Mouse (Mus musculus) CH12.LX (cell line): ENCODE data around the gene Polr3gl. TPM values are rescaled to one million over a fixed set of nuclear protein-coding genes. Genes with fewer than 3 reads are reported as not detected.

Experiments
- DNase-seq: peaks from one replicate; pipeline ENCODE4 v3.0.0-alpha.2; 2013; ENCODE audit errors: extremely low read depth
- H3K27ac ChIP-seq: 2 replicates; pipeline ENCODE4 v1.5.1; 2012; ENCODE audit warnings: low read depth, mild to moderate bottlenecking, control low read depth, moderate library complexity; ENCODE audit not compliant: insufficient read depth
- H3K27me3 ChIP-seq: replicated peaks from 2 replicates; pipeline ENCODE3; 2012; ENCODE audit warnings: inconsistent platforms
- H3K36me3 ChIP-seq, 2 experiments: replicated peaks in 1 of 2; 2 replicates each; pipeline versions ENCODE3 to v1.6.1; 2012; ENCODE audit warnings: inconsistent platforms in 1 of 2, low read length in 1 of 2, mild to moderate bottlenecking in 1 of 2, mixed read lengths in 1 of 2, moderate library complexity in 1 of 2; ENCODE audit not compliant: control insufficient read depth in 1 of 2, insufficient read depth in 1 of 2
- H3K4me1 ChIP-seq, 2 experiments: 2 replicates each; pipeline ENCODE4 v1.6.1; 2012; ENCODE audit warnings: inconsistent platforms in 1 of 2, moderate library complexity in 1 of 2; ENCODE audit not compliant: insufficient read depth in 2 of 2, control insufficient read depth in 1 of 2
- H3K4me2 ChIP-seq: 2 replicates; pipeline ENCODE4 v1.6.1; 2012; ENCODE audit warnings: low read depth, mild to moderate bottlenecking, control low read depth; ENCODE audit not compliant: poor library complexity, insufficient read depth, severe bottlenecking
- H3K4me3 ChIP-seq, 3 experiments: fragments of 150-350 bp in 1 of 3; sonication (generic) in 1 of 3; replicated peaks in 1 of 3; 2 replicates each; pipeline versions ENCODE3 to v1.5.1; 2011 to 2012; ENCODE audit warnings: low read depth in 2 of 3, low read length in 2 of 3, mild to moderate bottlenecking in 2 of 3, moderate library complexity in 2 of 3, control low read depth in 1 of 3, improper control_type of control experiment in 1 of 3, inconsistent platforms in 1 of 3, mixed read lengths in 1 of 3; ENCODE audit not compliant: poor library complexity in 1 of 3
- H3K79me2 ChIP-seq: replicated peaks from 2 replicates; pipeline ENCODE4 v1.6.1; 2012; ENCODE audit warnings: mild to moderate bottlenecking, moderate library complexity; ENCODE audit not compliant: control insufficient read depth, poor library complexity, insufficient read depth, severe bottlenecking; ENCODE audit errors: extremely low read depth
- H3K9ac ChIP-seq: 2 replicates; pipeline ENCODE4 v1.6.1; 2012; ENCODE audit warnings: low read depth, mild to moderate bottlenecking, control low read depth, moderate library complexity; ENCODE audit not compliant: insufficient read depth
- H3K9me3 ChIP-seq: replicated peaks from 2 replicates; pipeline ENCODE3; 2012; ENCODE audit warnings: low read length, inconsistent platforms, mixed read lengths
- CHD2 ChIP-seq: IDR thresholded peaks from 2 replicates; pipeline ENCODE4 v1.6.1; 2011; ENCODE audit warnings: low read length, improper control_type of control experiment
- E2F4 ChIP-seq: IDR thresholded peaks from 2 replicates; pipeline ENCODE4 v1.6.1; 2011; ENCODE audit warnings: low read depth, low read length, improper control_type of control experiment; ENCODE audit not compliant: insufficient replicate concordance
- EP300 ChIP-seq: IDR thresholded peaks from 2 replicates; pipeline ENCODE4 v1.6.1; 2011; ENCODE audit warnings: low read length, improper control_type of control experiment
- ETS1 ChIP-seq: conservative IDR thresholded peaks from 2 replicates; pipeline ENCODE4 v1.6.1; 2012; ENCODE audit warnings: low read depth, mild to moderate bottlenecking, inconsistent platforms, low read length, improper control_type of control experiment, moderate library complexity
- GABPA ChIP-seq: IDR thresholded peaks from 2 replicates; pipeline ENCODE4 v1.6.1; 2012; ENCODE audit warnings: low read depth, low read length, improper control_type of control experiment, inconsistent platforms; ENCODE audit not compliant: insufficient replicate concordance
- IRF4 ChIP-seq: IDR thresholded peaks from 2 replicates; pipeline ENCODE4 v1.6.1; 2014; ENCODE audit warnings: low read depth, mild to moderate bottlenecking, inconsistent platforms, low read length, improper control_type of control experiment
- KAT2A ChIP-seq: IDR thresholded peaks from 2 replicates; pipeline ENCODE4 v1.6.1; 2012; ENCODE audit warnings: low read length, improper control_type of control experiment, inconsistent platforms; ENCODE audit not compliant: insufficient replicate concordance
- MAZ ChIP-seq: IDR thresholded peaks from 2 replicates; pipeline ENCODE4 v1.6.1; 2012; ENCODE audit warnings: low read depth, mild to moderate bottlenecking, inconsistent platforms, low read length, improper control_type of control experiment, moderate library complexity
- MEF2A ChIP-seq: IDR thresholded peaks from 2 replicates; pipeline ENCODE4 v1.6.1; 2014; ENCODE audit warnings: low read depth, mild to moderate bottlenecking, inconsistent platforms, low read length, improper control_type of control experiment, borderline replicate concordance
- MXI1 ChIP-seq: IDR thresholded peaks from 2 replicates; pipeline ENCODE4 v1.6.1; 2011; ENCODE audit warnings: mild to moderate bottlenecking, low read depth, low read length, improper control_type of control experiment
- MYC ChIP-seq: IDR thresholded peaks from 2 replicates; pipeline ENCODE4 v1.6.1; 2011; ENCODE audit warnings: low read depth, mild to moderate bottlenecking, improper control_type of control experiment, low read length
- NELFE ChIP-seq: IDR thresholded peaks from 2 replicates; pipeline ENCODE4 v1.6.1; 2011; ENCODE audit warnings: low read depth, low read length, improper control_type of control experiment
- PAX5 ChIP-seq: IDR thresholded peaks from 2 replicates; pipeline ENCODE4 v1.6.1; 2012; ENCODE audit warnings: low read length, inconsistent platforms, mixed read lengths
- POLR2A ChIP-seq: IDR thresholded peaks from 2 replicates; pipeline ENCODE4 v1.6.1; 2011; ENCODE audit warnings: low read depth, mild to moderate bottlenecking, improper control_type of control experiment, low read length
- SIN3A ChIP-seq: IDR thresholded peaks from 2 replicates; pipeline ENCODE4 v1.6.1; 2012; ENCODE audit warnings: low read length, improper control_type of control experiment, inconsistent platforms
- TCF12 ChIP-seq: IDR thresholded peaks from 2 replicates; pipeline ENCODE4 v1.6.1; 2014; ENCODE audit warnings: low read depth, mild to moderate bottlenecking, inconsistent platforms, low read length, improper control_type of control experiment
- UBTF ChIP-seq: IDR thresholded peaks from 2 replicates; pipeline ENCODE4 v1.6.1; 2012; ENCODE audit warnings: low read depth, mild to moderate bottlenecking, inconsistent platforms, low read length, improper control_type of control experiment, moderate library complexity
- ZKSCAN1 ChIP-seq: IDR thresholded peaks from 2 replicates; pipeline ENCODE4 v1.6.1; 2012; ENCODE audit warnings: low read depth, inconsistent platforms, low read length, improper control_type of control experiment, borderline replicate concordance
- ZNF384 ChIP-seq: IDR thresholded peaks from 2 replicates; pipeline ENCODE4 v1.6.1; 2012; ENCODE audit warnings: low read depth, low read length, improper control_type of control experiment, inconsistent platforms
- dilution Hi-C: fragments of 300-500 bp; cut with MboI; formaldehyde crosslinking; loops from 2 replicates; pipeline ENCODE4 v1.14.3; 2020; ENCODE audit warnings: low sequenced_read_pairs; ENCODE audit not compliant: extremely low pct_unique_long_range_greater_than_20kb, extremely low pct_ligation_motif_present
- in situ Hi-C: fragments of 300-500 bp; cut with MboI; formaldehyde crosslinking; loops from 3 replicates; pipeline ENCODE4 v1.14.3; 2019; ENCODE audit warnings: low sequenced_read_pairs, low pct_ligation_motif_present, low pct_unique_long_range_greater_than_20kb, mixed read lengths
- polyA plus RNA-seq: library from polyadenylated mRNA; unstranded; fragments of >175 nt; gene quantifications from 2 replicates; pipeline ENCODE4 v1.2.1, GENCODE M21; 2012; ENCODE audit warnings: low read depth; ENCODE audit not compliant: insufficient read length
- total RNA-seq, 2 experiments: library from RNA; depleted of rRNA; stranded (reverse); fragments of 300-350 nt in 1 of 2; fragments of >200 nt in 1 of 2; gene quantifications; 2 replicates each; pipeline ENCODE4 v1.2.3; 2012 to 2014

Gene Polr3gl
- total and polyA plus RNA-seq, 3 experiments = 13.7 to 18.8 (median 15.7) TPM

GRCm38 (mm10) chr3:96629729-96630600, 36.0 kb upstream of the Polr3gl start, which contains the start of gene Rbm8a (continued):
- TF ChIP-seq IRF4 (peak; percentile 58; the same call in 1 of the 2 replicates), SIN3A (peak; percentile 94), POLR2A (peak; percentile 93), GABPA (peak; percentile 11; the same call in 1 of the 2 replicates), PAX5 (no peak), MYC (peak; percentile 87), MEF2A (peak; percentile 78; the same call in 1 of the 2 replicates), NELFE (peak; percentile 94), MXI1 (peak; percentile 82)

GRCm38 (mm10) chr3:96623201-96623600, 29.2 kb upstream of the Polr3gl start:
- Histone ChIP-seq H3K4me1 (0 out of 4 replicates have a peak, but pooled peaks cover 0 to 6% of the 10 kb centered on the region in 2 experiments), H3K27me3 (no peaks in the 10 kb centered on the region), H3K9ac (no peak overlapping the region), H3K27ac (no peak overlapping the region), H3K79me2 (no peaks in the 10 kb centered on the region; the same call in 1 of the 2 replicates)
- no peak for DNase-seq
- dilution Hi-C loops = no loop called here
- TF ChIP-seq PAX5 (no peak), MAZ (no peak), CHD2 (no peak), EP300 (no peak), KAT2A (no peak), ETS1 (no peak), IRF4 (no peak), E2F4 (no peak), UBTF (no peak), ZNF384 (no peak), GABPA (no peak), TCF12 (no peak), ZKSCAN1 (no peak)
- TF ChIP-seq, all 38 proteins: peak for 0
- Histone ChIP-seq H3K9me3 (no peaks in the 10 kb centered on the region), H3K36me3 (peaks cover 31 to 56% of the 10 kb centered on the region in 2 experiments), H3K4me2 (no peak overlapping the region), H3K4me3 (no peak overlapping the region)
- in situ Hi-C loops = no loop called here
